Mouse (Mus musculus): ENCODE measurements around the gene Fgfr2. TPM values are rescaled to one million over a fixed set of nuclear protein-coding genes. Genes with fewer than 3 reads are reported as not detected.
"Not testable (repeated sequence)": the region's sequence is repeated elsewhere in the genome, so short reads cannot be mapped to it uniquely, and the experiment has no call there.

The Fgfr2 gene
- total RNA-seq, 2 experiments from 2014 or later: 27.3 to 32.7 TPM

GRCm38 (mm10) chr7:130162718-130163117 lies 2960.4 kb downstream of the Fgfr2 start:
- DNase-seq (ENCODE audit: low spot score in 2 of 2): no peak
- intact Hi-C loops (cut with DNase I): no loop called here

- DNase-seq (ENCODE audit: low spot score in 2 of 2): no peak
- intact Hi-C loops (cut with DNase I): no loop called here
These were observed 2961.6 kb downstream of the Fgfr2 start for GRCm38 (mm10) chr7:130161581-130161980.

GRCm38 (mm10) chr7:130158845-130159244 lies 2964.3 kb downstream of the Fgfr2 start:
- DNase-seq (ENCODE audit: low spot score in 2 of 2): no peak
- intact Hi-C loops (cut with DNase I): no loop called here

GRCm38 (mm10) chr7:130153363-130153969 lies 2969.7 kb downstream of the Fgfr2 start:
- no peak for DNase-seq (ENCODE audit: low spot score in 2 of 2)
- intact Hi-C loops (cut with DNase I): no loop called here

- intact Hi-C loops (cut with DNase I): no loop called here
- no peak for DNase-seq (ENCODE audit: low spot score in 2 of 2)
These were observed 2974.2 kb downstream of the Fgfr2 start for GRCm38 (mm10) chr7:130148906-130149305.

GRCm38 (mm10) chr7:130147230-130147629 lies 2975.9 kb downstream of the Fgfr2 start:
- intact Hi-C loops (cut with DNase I): no loop called here

GRCm38 (mm10) chr7:130145211-130145610 lies 2977.9 kb downstream of the Fgfr2 start:
- intact Hi-C loops (cut with DNase I): no loop called here
- DNase-seq (ENCODE audit: low spot score in 2 of 2): no peak

More at GRCm38 (mm10) chr7:130147230-130147629, 2975.9 kb downstream of the Fgfr2 start:
- DNase-seq (ENCODE audit: low spot score in 2 of 2): no peak

GRCm38 (mm10) chr7:130143371-130143770 lies 2979.8 kb downstream of the Fgfr2 start:
- no peak for DNase-seq (ENCODE audit: low spot score in 2 of 2)
- intact Hi-C loops (cut with DNase I): no loop called here

GRCm38 (mm10) chr7:130141088-130141873 lies 2981.9 kb downstream of the Fgfr2 start:
- DNase-seq (ENCODE audit: low spot score in 2 of 2): no peak
- intact Hi-C loops (cut with DNase I): no loop called here

- no peak for DNase-seq (ENCODE audit: low spot score in 2 of 2)
- intact Hi-C loops (cut with DNase I): no loop called here
These were observed 2988.2 kb downstream of the Fgfr2 start for GRCm38 (mm10) chr7:130134924-130135365.

- DNase-seq (ENCODE audit: low spot score in 2 of 2); intact Hi-C loops (cut with DNase I): not testable (repeated sequence)
These were observed 2988.7 kb downstream of the Fgfr2 start for GRCm38 (mm10) chr7:130134428-130134827.

- no peak for DNase-seq (ENCODE audit: low spot score in 2 of 2)
- intact Hi-C loops (cut with DNase I): no loop called here
These were observed 2992.9 kb downstream of the Fgfr2 start for GRCm38 (mm10) chr7:130130226-130130625.

GRCm38 (mm10) chr7:130129359-130129960 lies 2993.7 kb downstream of the Fgfr2 start:
- intact Hi-C loops (cut with DNase I): no loop called here

GRCm38 (mm10) chr7:130121507-130121906 lies 3001.6 kb downstream of the Fgfr2 start:
- intact Hi-C loops (cut with DNase I): no loop called here
- DNase-seq (ENCODE audit: low spot score in 2 of 2): no peak

More at GRCm38 (mm10) chr7:130129359-130129960, 2993.7 kb downstream of the Fgfr2 start:
- no peak for DNase-seq (ENCODE audit: low spot score in 2 of 2)

GRCm38 (mm10) chr7:130119466-130119865 lies 3003.7 kb downstream of the Fgfr2 start:
- DNase-seq (ENCODE audit: low spot score in 2 of 2): no peak
- intact Hi-C loops (cut with DNase I): no loop called here

- no peak for DNase-seq (ENCODE audit: low spot score in 2 of 2)
- intact Hi-C loops (cut with DNase I): no loop called here
These were observed 3004.4 kb downstream of the Fgfr2 start for GRCm38 (mm10) chr7:130118726-130119125.

- intact Hi-C loops (cut with DNase I): no loop called here
- DNase-seq (ENCODE audit: low spot score in 2 of 2): peak in 1 of 2 experiments; percentile 37
These were observed 3005.6 kb downstream of the Fgfr2 start for GRCm38 (mm10) chr7:130117466-130118123.

- intact Hi-C loops (cut with DNase I): no loop called here
- no peak for DNase-seq (ENCODE audit: low spot score in 2 of 2)
These were observed 3008.7 kb downstream of the Fgfr2 start for GRCm38 (mm10) chr7:130114436-130114835.
